Mouse (Mus musculus) E14TG2a.4 (cell line): ENCODE measurements around the gene Gm17662.

Experiments
- H3K27me3 ChIP-seq: 2 replicates; pipeline ENCODE4 v1.6.1; 2014; ENCODE audit warnings: low read length, control low read depth; ENCODE audit not compliant: insufficient read depth
- H3K36me3 ChIP-seq: 2 replicates; pipeline ENCODE4 v1.6.1; 2014; ENCODE audit warnings: low read length, control low read depth; ENCODE audit not compliant: insufficient read depth
- H3K4me1 ChIP-seq: replicated peaks from 2 replicates; pipeline ENCODE4 v1.6.1; 2014; ENCODE audit warnings: low read depth, low read length, control low read depth
- H3K4me3 ChIP-seq: replicated peaks from 2 replicates; pipeline ENCODE4 v1.5.1; 2014; ENCODE audit warnings: mild to moderate bottlenecking, low read length
- H3K9me3 ChIP-seq: 2 replicates; pipeline ENCODE4 v1.6.1; 2014; ENCODE audit warnings: low read length, control low read depth
- CTCF ChIP-seq: conservative IDR thresholded peaks from 2 replicates; pipeline ENCODE4 v1.5.1; 2014; ENCODE audit warnings: low read length
- NANOG ChIP-seq: IDR thresholded peaks from 2 replicates; pipeline ENCODE4 v1.6.1; 2014; ENCODE audit warnings: borderline replicate concordance, low read length, mixed read lengths
- POU5F1 ChIP-seq: IDR thresholded peaks from 2 replicates; pipeline ENCODE4 v1.6.1; 2014; ENCODE audit warnings: low read length, borderline replicate concordance

Gene Gm17662

DNA sequence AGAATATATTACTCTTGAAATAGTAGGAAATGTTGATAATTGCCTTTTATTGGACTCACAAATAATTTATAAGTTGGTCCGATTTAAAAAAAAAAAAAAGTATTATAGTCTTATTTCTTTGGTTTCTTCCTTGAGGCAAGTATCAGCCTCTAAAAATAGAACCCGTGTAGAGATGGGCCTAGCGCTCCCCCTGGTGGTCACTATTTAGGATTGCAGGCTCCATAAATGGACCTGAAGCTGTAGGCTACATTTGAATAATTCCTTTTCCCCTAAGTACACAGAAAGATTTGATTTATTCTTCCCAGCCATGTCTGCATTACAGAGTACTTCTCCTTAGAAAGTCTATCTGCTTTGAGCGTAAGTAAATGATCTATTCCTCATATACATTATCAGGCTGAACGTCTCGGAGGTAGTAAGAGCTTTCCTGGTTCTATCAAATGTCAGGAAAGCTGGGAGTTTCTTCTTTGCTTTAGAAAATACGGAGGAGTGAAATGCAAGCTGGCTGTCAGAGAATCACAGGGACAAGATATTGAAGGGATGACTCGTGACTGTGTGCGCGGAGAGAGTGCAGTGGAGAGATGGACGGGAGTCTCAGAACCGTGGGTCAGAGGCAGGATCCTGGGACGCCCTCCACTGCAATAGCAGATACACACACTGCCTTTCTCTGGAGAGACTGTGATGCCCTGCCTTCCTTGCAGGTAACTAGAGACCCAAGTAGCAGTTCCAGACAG, 37.0 kb downstream of the Gm17662 start:
- Histone ChIP-seq H3K9me3 (peaks cover 9% of the 10 kb centered on the region; the same call in 1 of the 2 replicates), H3K4me3 (no peak overlapping the region), H3K36me3 (no peaks in the 10 kb centered on the region), H3K27me3 (no peaks in the 10 kb centered on the region), H3K4me1 (no peaks in the 10 kb centered on the region)
- TF ChIP-seq POU5F1 = no peak
- TF ChIP-seq CTCF = peak; percentile 80

DNA sequence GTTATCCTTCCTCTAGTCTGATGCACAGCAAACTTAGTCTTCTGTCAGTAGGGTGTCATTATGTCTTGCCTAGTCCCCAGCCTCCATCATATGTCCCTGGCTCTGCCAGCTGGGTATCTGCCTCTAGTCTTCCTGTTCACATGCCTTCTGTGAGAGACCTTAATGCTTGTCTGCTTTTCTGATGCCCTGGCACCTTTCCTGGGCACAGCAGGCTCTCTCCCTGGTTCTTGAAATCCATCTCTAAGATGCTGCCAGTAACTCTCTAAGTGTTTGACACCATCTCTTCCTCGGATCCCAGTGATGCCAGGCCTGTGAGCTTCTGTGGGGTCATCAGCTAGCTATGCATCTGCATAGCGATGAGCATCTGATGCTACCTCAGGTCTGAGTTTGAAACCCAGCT, 45.7 kb downstream of the Gm17662 start:
- TF ChIP-seq NANOG (no peak), POU5F1 (no peak), CTCF (no peak)
- Histone ChIP-seq H3K4me1 (no peaks in the 10 kb centered on the region), H3K27me3 (no peaks in the 10 kb centered on the region), H3K4me3 (no peak overlapping the region), H3K9me3 (0 out of 2 replicates have a peak, but pooled peaks cover 5% of the 10 kb centered on the region), H3K36me3 (no peaks in the 10 kb centered on the region)

- H3K4me1 ChIP-seq = no peaks in the 10 kb centered on the region
- no peak for TF ChIP-seq POU5F1
- TF ChIP-seq NANOG = no peak
- TF ChIP-seq CTCF = no peak
- 0 out of 2 replicates have a peak, but pooled peaks cover 5% of the 10 kb centered on the region for H3K9me3 ChIP-seq
- H3K36me3 ChIP-seq = no peaks in the 10 kb centered on the region
- H3K27me3 ChIP-seq = no peaks in the 10 kb centered on the region
- no peak overlapping the region for H3K4me3 ChIP-seq
Observed at GRCm38 (mm10) chr4:104905049-104905448, 47.9 kb downstream of the Gm17662 start.
